Mouse (Mus musculus) MEL (cell line): ENCODE data around the gene Igdcc3.

ENCODE experiments used
- BHLHE40 ChIP-seq: IDR thresholded peaks from 2 replicates; pipeline ENCODE4 v1.6.1; 2012; ENCODE audit warnings: low read depth, mild to moderate bottlenecking, inconsistent platforms, low read length, improper control_type of control experiment, borderline replicate concordance
- CHD2 ChIP-seq: IDR thresholded peaks from 2 replicates; pipeline ENCODE4 v1.6.1; 2011; ENCODE audit warnings: low read length, improper control_type of control experiment
- CTCF ChIP-seq, 3 experiments: IDR thresholded peaks in 2 of 3; conservative IDR thresholded peaks in 1 of 3; 2 replicates each; pipeline ENCODE4 v1.5.1; 2011 to 2012; ENCODE audit warnings: low read length in 3 of 3, low read depth in 2 of 3, mild to moderate bottlenecking in 2 of 3, improper control_type of control experiment in 1 of 3, inconsistent platforms in 1 of 3, mixed read lengths in 1 of 3, moderate library complexity in 1 of 3; ENCODE audit not compliant: control insufficient read depth in 1 of 3, insufficient read depth in 1 of 3, poor library complexity in 1 of 3, severe bottlenecking in 1 of 3
- ELF1 ChIP-seq: IDR thresholded peaks from 2 replicates; pipeline ENCODE4 v1.6.1; 2014; ENCODE audit warnings: low read depth, mild to moderate bottlenecking, inconsistent platforms, low read length, improper control_type of control experiment, moderate library complexity
- GABPA ChIP-seq: IDR thresholded peaks from 2 replicates; pipeline ENCODE4 v1.6.1; 2012; ENCODE audit warnings: low read depth, mild to moderate bottlenecking, inconsistent platforms, low read length, improper control_type of control experiment, moderate library complexity
- GATA1 ChIP-seq: IDR thresholded peaks from 2 replicates; pipeline ENCODE4 v1.6.1; 2011; ENCODE audit warnings: low read depth, low read length, improper control_type of control experiment
- MEF2A ChIP-seq: IDR thresholded peaks from 2 replicates; pipeline ENCODE4 v1.6.1; 2014; ENCODE audit warnings: low read depth, mild to moderate bottlenecking, inconsistent platforms, low read length, improper control_type of control experiment; ENCODE audit not compliant: poor library complexity, insufficient replicate concordance, severe bottlenecking; ENCODE audit errors: extremely low read depth
- POLR2A ChIP-seq, 2 experiments: IDR thresholded peaks; 2 replicates each; pipeline ENCODE4 v1.6.1; 2011 to 2012; ENCODE audit warnings: low read length in 2 of 2, mild to moderate bottlenecking in 2 of 2, control low read depth in 1 of 2, improper control_type of control experiment in 1 of 2, low read depth in 1 of 2, moderate library complexity in 1 of 2; ENCODE audit not compliant: control insufficient read depth in 1 of 2, insufficient read depth in 1 of 2, poor library complexity in 1 of 2
- POLR2AphosphoS2 ChIP-seq: IDR thresholded peaks from 2 replicates; pipeline ENCODE4 v1.6.1; 2011; ENCODE audit warnings: low read length, improper control_type of control experiment
- RAD21 ChIP-seq: IDR thresholded peaks from 2 replicates; pipeline ENCODE4 v1.6.1; 2011; ENCODE audit warnings: mild to moderate bottlenecking, low read depth, low read length, improper control_type of control experiment
- TAL1 ChIP-seq: IDR thresholded peaks from 2 replicates; pipeline ENCODE4 v1.6.1; 2012; ENCODE audit warnings: mild to moderate bottlenecking, inconsistent platforms, low read length, moderate library complexity, mixed read lengths
- TCF12 ChIP-seq: IDR thresholded peaks from 2 replicates; pipeline ENCODE4 v1.6.1; 2014; ENCODE audit warnings: low read depth, mild to moderate bottlenecking, inconsistent platforms, low read length, improper control_type of control experiment, moderate library complexity
- UBTF ChIP-seq: IDR thresholded peaks from 2 replicates; pipeline ENCODE4 v1.6.1; 2012; ENCODE audit warnings: low read depth, mild to moderate bottlenecking, inconsistent platforms, low read length, improper control_type of control experiment, moderate library complexity, borderline replicate concordance; ENCODE audit not compliant: insufficient read depth

DNA sequence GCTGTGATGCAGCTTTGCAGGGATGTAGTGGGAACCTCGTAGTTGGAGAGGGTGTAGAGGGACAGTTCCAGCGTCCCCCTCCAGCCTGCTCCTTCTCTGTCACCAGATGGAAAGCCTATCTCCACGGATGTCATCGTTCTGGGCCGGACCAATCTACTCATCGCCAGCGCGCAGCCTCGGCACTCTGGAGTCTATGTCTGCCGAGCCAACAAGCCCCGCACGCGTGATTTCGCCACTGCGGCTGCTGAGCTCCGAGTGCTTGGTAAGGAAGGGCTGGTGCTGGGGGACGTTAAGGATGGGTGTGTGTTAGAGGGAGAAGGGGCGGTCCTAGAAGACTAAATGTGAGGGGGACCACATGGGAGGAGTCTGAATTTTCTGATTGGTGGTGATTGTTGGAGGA, 18.4 kb upstream of the Igdcc3 start:
- TF ChIP-seq RAD21 (no peak), ELF1 (no peak), MEF2A (no peak), CTCF (IDR thresholded peaks at IDR 0.05 in 2 of 3, conservative IDR thresholded peaks at IDR 0.05 in 1 of 3; ENCODE audit: control insufficient read depth in 1 of 3, insufficient read depth in 1 of 3, low read depth in 2 of 3, low read length in 3 of 3, poor library complexity in 1 of 3, severe bottlenecking in 1 of 3) (no peak), TAL1 (no peak), GATA1 (no peak), POLR2A (IDR thresholded peaks at IDR 0.05; ENCODE audit: control insufficient read depth in 1 of 2, insufficient read depth in 1 of 2, low read depth in 1 of 2, low read length in 2 of 2, poor library complexity in 1 of 2) (no peak), POLR2AphosphoS2 (no peak), TCF12 (no peak), UBTF (no peak), CHD2 (no peak), BHLHE40 (no peak), GABPA (no peak)
